Mouse (Mus musculus) embryonic facial prominence, embryonic 12.5 days (tissue): ENCODE data around the gene Arrdc2. TPM values are rescaled to one million over a fixed set of nuclear protein-coding genes. Genes with fewer than 3 reads are reported as not detected.

Experiments
- ATAC-seq: fragments of 200-750 bp; cut with Nextera tagmentation; 2 replicates; pipeline ENCODE4 v1.8.0; 2017; ENCODE audit not compliant: insufficient number of reproducible peaks, insufficient read depth, low FRiP score, low TSS enrichment
- H3K27ac ChIP-seq: fragments of 300-500 bp; sonication (generic); 2 replicates; pipeline ENCODE4 v1.5.1; 2016; ENCODE audit warnings: mild to moderate bottlenecking
- H3K27me3 ChIP-seq: fragments of 300-500 bp; sonication (generic); 2 replicates; pipeline ENCODE4 v1.6.1; 2016; ENCODE audit warnings: mild to moderate bottlenecking, moderate library complexity
- H3K36me3 ChIP-seq: fragments of 300-500 bp; sonication (generic); 2 replicates; pipeline ENCODE4 v1.6.1; 2016; ENCODE audit warnings: mild to moderate bottlenecking
- H3K4me1 ChIP-seq: fragments of 300-500 bp; sonication (generic); 2 replicates; pipeline ENCODE4 v1.6.1; 2016
- H3K4me2 ChIP-seq: fragments of 300-500 bp; sonication (generic); replicated peaks from 2 replicates; pipeline ENCODE4 v1.6.1; 2016; ENCODE audit warnings: mild to moderate bottlenecking, moderate library complexity
- H3K4me3 ChIP-seq: fragments of 300-500 bp; sonication (generic); 2 replicates; pipeline ENCODE4 v1.5.1; 2016; ENCODE audit warnings: mild to moderate bottlenecking
- H3K9ac ChIP-seq: fragments of 300-500 bp; sonication (generic); 2 replicates; pipeline ENCODE4 v1.6.1; 2016; ENCODE audit warnings: mild to moderate bottlenecking, moderate library complexity
- H3K9me3 ChIP-seq: fragments of 300-500 bp; sonication (generic); 2 replicates; pipeline ENCODE4 v1.6.1; 2016; ENCODE audit warnings: mild to moderate bottlenecking, moderate library complexity
- WGBS: fragments of 180-500 bp; shearing (Covaris S2); methylation state at CpG from one replicate; pipeline ENCODE4 v1.1.7; 2016; 5-methylcytosine and 5-hydroxymethylcytosine counted together
- polyA plus RNA-seq: library from polyadenylated mRNA; unstranded; fragments of >200 nt; fragmentation: Nextera tagmentation; extraction: Ambion mirVana; gene quantifications from 2 replicates; pipeline ENCODE4 v1.2.1, GENCODE M21; 2016

The Arrdc2 gene
- polyA plus RNA-seq, 1 experiment from 2014 or later, result 6.9 TPM

GRCm38 (mm10) chr8:70794215-70794614 lies 45.3 kb downstream of the Arrdc2 start:
- Histone ChIP-seq H3K27me3 (peaks cover 34% of the 10 kb centered on the region), H3K4me1 (peaks cover 34% of the 10 kb centered on the region), H3K4me2 (no peak overlapping the region), H3K36me3 (0 out of 2 replicates have a peak, but pooled peaks cover 5% of the 10 kb centered on the region), H3K9me3 (no peaks in the 10 kb centered on the region), H3K9ac (no peak overlapping the region), H3K27ac (no peak overlapping the region), H3K4me3 (no peak overlapping the region)
- ATAC-seq, result no peak
- WGBS, result 79% methylated on average over 2 of the region's 2 CpGs

GRCm38 (mm10) chr8:70792700-70793099 lies 46.8 kb downstream of the Arrdc2 start:
- H3K4me3 ChIP-seq, result peak overlapping the region; percentile 75
- H3K9me3 ChIP-seq, result no peaks in the 10 kb centered on the region
- peak overlapping the region; percentile 89 for H3K9ac ChIP-seq
- peak overlapping the region; percentile 87 for H3K27ac ChIP-seq
- peaks cover 20% of the 10 kb centered on the region for H3K36me3 ChIP-seq
- H3K4me2 ChIP-seq, result peak overlapping the region; percentile 81
- H3K27me3 ChIP-seq, result peaks cover 23% of the 10 kb centered on the region
- ATAC-seq, result peak; percentile 32
- H3K4me1 ChIP-seq, result peaks cover 45% of the 10 kb centered on the region
- WGBS, result 0% methylated on average over 20 of the region's 20 CpGs

- ATAC-seq, result peak; percentile 80
- Histone ChIP-seq H3K27ac (peak overlapping the region; percentile 87), H3K9ac (peak overlapping the region; percentile 89), H3K4me2 (peak overlapping the region; percentile 81), H3K9me3 (no peaks in the 10 kb centered on the region), H3K4me3 (peak overlapping the region; percentile 75), H3K27me3 (peaks cover 23% of the 10 kb centered on the region), H3K4me1 (peaks cover 44% of the 10 kb centered on the region), H3K36me3 (peaks cover 24% of the 10 kb centered on the region)
- WGBS, result 4% methylated on average over 58 of the region's 58 CpGs
These were observed 47.4 kb downstream of the Arrdc2 start for GRCm38 (mm10) chr8:70791975-70792691.

GRCm38 (mm10) chr8:70791294-70791701 lies 48.2 kb downstream of the Arrdc2 start:
- H3K4me1 ChIP-seq, result peaks cover 40% of the 10 kb centered on the region
- H3K9ac ChIP-seq, result peak overlapping the region; percentile 89
- no peak for ATAC-seq
- H3K4me2 ChIP-seq, result peak overlapping the region; percentile 81
- H3K27ac ChIP-seq, result peak overlapping the region; percentile 36; the same call in 1 of the 2 replicates
- peaks cover 28% of the 10 kb centered on the region for H3K36me3 ChIP-seq
- H3K27me3 ChIP-seq, result peaks cover 23% of the 10 kb centered on the region
- WGBS, result 78% methylated on average over 7 of the region's 7 CpGs
- peak overlapping the region; percentile 75 for H3K4me3 ChIP-seq
- no peaks in the 10 kb centered on the region for H3K9me3 ChIP-seq

GRCm38 (mm10) chr8:70790846-70791245 lies 48.7 kb downstream of the Arrdc2 start:
- no peaks in the 10 kb centered on the region for H3K9me3 ChIP-seq
- peak overlapping the region; percentile 81 for H3K4me2 ChIP-seq
- 66% methylated on average over 8 of the region's 8 CpGs for WGBS
- peaks cover 33% of the 10 kb centered on the region for H3K36me3 ChIP-seq
- H3K9ac ChIP-seq, result peak overlapping the region; percentile 89; the same call in 1 of the 2 replicates
- peaks cover 40% of the 10 kb centered on the region for H3K4me1 ChIP-seq
- no peak overlapping the region for H3K27ac ChIP-seq
- H3K4me3 ChIP-seq, result peak overlapping the region; percentile 75; the same call in 1 of the 2 replicates
- peaks cover 19% of the 10 kb centered on the region for H3K27me3 ChIP-seq
- ATAC-seq, result no peak

GRCm38 (mm10) chr8:70789046-70789445 lies 50.5 kb downstream of the Arrdc2 start:
- WGBS, result 77% methylated on average over 10 of the region's 10 CpGs
- Histone ChIP-seq H3K4me1 (peaks cover 40% of the 10 kb centered on the region), H3K4me2 (no peak overlapping the region), H3K27ac (no peak overlapping the region), H3K9me3 (no peaks in the 10 kb centered on the region), H3K9ac (no peak overlapping the region), H3K4me3 (no peak overlapping the region), H3K36me3 (peaks cover 50% of the 10 kb centered on the region), H3K27me3 (peaks cover 9% of the 10 kb centered on the region; the same call in 1 of the 2 replicates)
- ATAC-seq, result no peak

- H3K4me1 ChIP-seq, result peaks cover 38% of the 10 kb centered on the region
- H3K27me3 ChIP-seq, result peaks cover 5% of the 10 kb centered on the region; the same call in 1 of the 2 replicates
- H3K4me3 ChIP-seq, result no peak overlapping the region
- peaks cover 59% of the 10 kb centered on the region for H3K36me3 ChIP-seq
- 16% methylated on average over 30 of the region's 30 CpGs for WGBS
- ATAC-seq, result no peak
- H3K9me3 ChIP-seq, result no peaks in the 10 kb centered on the region
- 0 out of 2 replicates have a peak overlapping the region, but pooled peaks have one; percentile 15 for H3K4me2 ChIP-seq
- H3K27ac ChIP-seq, result no peak overlapping the region
- H3K9ac ChIP-seq, result no peak overlapping the region
These were observed 51.4 kb downstream of the Arrdc2 start for GRCm38 (mm10) chr8:70787941-70788667.

- peaks cover 5% of the 10 kb centered on the region; the same call in 1 of the 2 replicates for H3K27me3 ChIP-seq
- no peak overlapping the region for H3K4me2 ChIP-seq
- H3K4me1 ChIP-seq, result peaks cover 31% of the 10 kb centered on the region
- no peak overlapping the region for H3K4me3 ChIP-seq
- ATAC-seq, result no peak
- WGBS, result 89% methylated on average over 3 of the region's 3 CpGs
- H3K27ac ChIP-seq, result no peak overlapping the region
- peaks cover 64% of the 10 kb centered on the region for H3K36me3 ChIP-seq
- no peaks in the 10 kb centered on the region for H3K9me3 ChIP-seq
- H3K9ac ChIP-seq, result no peak overlapping the region
These were observed 52.5 kb downstream of the Arrdc2 start for GRCm38 (mm10) chr8:70787051-70787445.

- ATAC-seq, result no peak
- Histone ChIP-seq H3K4me1 (peaks cover 26% of the 10 kb centered on the region), H3K9ac (no peak overlapping the region), H3K4me3 (no peak overlapping the region), H3K9me3 (no peaks in the 10 kb centered on the region), H3K27me3 (peaks cover 5% of the 10 kb centered on the region; the same call in 1 of the 2 replicates), H3K4me2 (no peak overlapping the region), H3K27ac (no peak overlapping the region), H3K36me3 (peaks cover 70% of the 10 kb centered on the region)
- 87% methylated on average over 25 of the region's 25 CpGs for WGBS
These were observed 53.0 kb downstream of the Arrdc2 start for GRCm38 (mm10) chr8:70786291-70787050.
